Mouse (Mus musculus): ENCODE measurements around the gene Als2.
A peak's percentile ranks its signal among the peaks of the same experiment; 100 is the strongest.

Gene Als2

DNA sequence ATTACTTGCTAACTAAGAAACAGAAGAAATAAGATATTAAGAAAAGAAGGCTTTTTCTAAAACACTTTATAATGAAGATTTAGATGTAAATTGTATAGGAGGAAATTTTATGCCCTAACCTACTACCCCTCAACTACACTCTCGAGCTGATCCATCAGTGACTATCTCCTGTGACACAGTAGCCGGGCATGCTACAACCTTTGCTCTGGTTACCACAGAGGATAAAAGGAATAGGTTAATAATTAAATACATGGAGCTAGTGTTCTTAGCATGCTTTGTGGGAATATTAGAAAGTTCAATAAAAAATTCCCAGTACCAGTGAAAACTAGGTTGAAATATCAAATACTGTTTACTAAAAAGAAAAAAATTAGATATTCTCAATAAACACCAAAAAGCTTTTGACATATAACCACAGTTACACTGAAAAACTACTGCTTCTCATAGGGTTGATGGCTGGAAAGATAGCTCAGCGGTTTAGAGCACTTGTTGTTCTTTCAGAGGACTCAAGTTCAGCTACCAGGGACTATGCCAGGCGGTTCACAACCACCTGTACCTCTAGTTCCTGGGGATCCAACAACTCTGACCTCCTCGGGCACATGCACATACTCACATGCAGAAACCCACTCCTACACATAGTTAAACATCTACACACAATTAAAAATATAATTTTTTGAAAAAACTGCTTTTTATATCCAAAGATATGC, 24.8 kb downstream of the Als2 start:
- ATAC-seq (ENCODE audit: low TSS enrichment) = no peak

GRCm38 (mm10) chr1:59211651-59212050, 25.4 kb downstream of the Als2 start:
- ATAC-seq (ENCODE audit: low TSS enrichment) = no peak

GRCm38 (mm10) chr1:59208331-59208730, 28.7 kb downstream of the Als2 start:
- no peak for ATAC-seq (ENCODE audit: low TSS enrichment)

DNA sequence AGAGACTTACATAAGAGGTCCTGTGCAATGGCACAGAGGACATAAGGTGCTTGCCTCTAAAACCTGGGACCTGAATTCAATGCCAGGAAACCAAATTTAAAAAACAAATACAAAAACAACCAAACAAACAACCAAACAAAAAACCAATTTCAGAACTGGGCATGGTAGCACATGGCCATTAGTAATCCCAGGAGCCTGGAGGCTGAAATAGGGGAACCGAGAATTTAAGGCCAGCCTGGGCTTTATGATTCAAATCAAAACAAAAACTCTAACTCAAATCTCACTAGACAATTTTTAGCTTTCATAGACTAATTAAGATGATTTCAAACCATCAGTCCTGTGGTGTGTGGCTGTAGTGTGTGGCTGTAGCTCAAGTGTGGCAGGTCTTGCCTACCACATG, 32.5 kb downstream of the Als2 start:
- ATAC-seq (ENCODE audit: low TSS enrichment) = no peak

DNA sequence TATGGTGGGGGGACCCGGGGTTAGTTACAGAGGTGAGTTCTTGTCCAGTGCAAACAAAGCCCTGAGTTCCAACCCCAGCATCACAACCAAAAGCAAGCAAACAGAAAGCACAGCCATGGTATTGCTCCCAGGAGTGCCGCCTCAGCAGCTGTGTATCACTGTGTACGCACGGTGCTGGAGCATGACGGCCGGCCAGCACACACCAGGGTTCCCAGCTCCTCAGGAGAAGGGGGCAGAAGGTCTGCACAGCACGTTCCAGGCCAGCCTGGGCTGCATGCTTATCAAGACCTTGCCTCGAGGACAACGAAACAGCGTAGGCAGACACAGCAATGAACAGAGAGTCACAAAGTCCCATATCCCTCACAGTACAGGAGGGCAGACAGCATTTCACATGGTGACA, 34.7 kb downstream of the Als2 start:
- ATAC-seq (ENCODE audit: low TSS enrichment) = no peak

- ATAC-seq (ENCODE audit: low TSS enrichment) = no peak
Observed at GRCm38 (mm10) chr1:59201561-59201960, 35.5 kb downstream of the Als2 start.

DNA sequence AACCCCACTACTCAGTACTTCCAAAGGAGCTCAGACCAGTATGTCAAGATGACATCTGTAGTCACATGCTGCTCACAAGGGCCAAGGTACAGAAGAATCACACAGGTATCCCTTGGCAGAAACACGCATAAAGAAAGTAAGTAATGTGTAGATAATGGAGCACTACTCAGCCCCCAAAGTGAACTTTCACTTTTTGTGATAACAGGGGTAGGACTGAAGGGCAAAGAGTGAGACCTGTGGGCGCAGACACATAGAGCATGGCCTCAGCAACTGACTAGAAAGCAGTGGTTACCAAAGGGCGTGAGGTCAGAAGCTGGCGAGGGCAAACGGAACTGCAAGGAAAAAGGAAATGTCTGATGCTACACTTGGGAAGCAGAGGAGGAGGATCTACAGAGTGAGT, 36.1 kb downstream of the Als2 start:
- ATAC-seq (ENCODE audit: low TSS enrichment) = no peak

DNA sequence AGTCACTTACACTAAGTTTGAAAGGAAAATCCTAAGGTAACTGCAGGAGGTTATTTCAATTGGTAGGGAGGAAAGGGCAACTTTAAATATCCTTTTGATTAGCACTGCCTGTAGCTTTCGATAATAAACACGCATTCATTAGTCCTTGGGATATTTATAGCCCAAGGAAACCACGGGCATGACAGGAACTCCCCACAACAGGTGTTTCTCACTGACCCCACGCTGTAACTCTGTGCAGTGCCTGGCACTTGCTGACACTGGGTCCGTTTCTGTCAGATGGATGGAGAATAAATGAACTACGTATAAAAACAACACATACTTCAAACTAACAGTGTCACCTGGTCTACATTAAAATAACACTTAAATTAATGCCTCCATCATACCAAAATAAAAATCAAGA, 42.1 kb downstream of the Als2 start:
- no peak for ATAC-seq (ENCODE audit: low TSS enrichment)

DNA sequence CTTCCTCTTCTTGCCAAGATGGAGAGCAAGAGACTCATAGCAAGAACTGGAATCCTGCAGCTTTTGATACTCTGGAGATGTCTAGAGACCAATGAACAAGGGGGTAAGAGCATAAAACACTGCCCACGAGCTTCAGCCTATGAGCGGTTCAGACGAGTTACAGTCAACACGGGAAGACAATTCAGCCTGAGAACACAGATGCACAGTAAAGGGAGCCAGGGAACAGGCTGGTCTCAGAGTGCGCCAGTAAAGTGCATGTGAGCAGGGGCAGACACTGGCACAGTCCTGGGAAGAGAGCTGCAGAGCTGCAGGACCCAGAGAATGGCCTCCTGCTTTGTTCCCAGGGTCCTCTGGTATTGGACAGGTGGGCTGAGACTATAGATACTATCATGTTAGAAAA, 49.2 kb downstream of the Als2 start:
- no peak for ATAC-seq (ENCODE audit: low TSS enrichment)

DNA sequence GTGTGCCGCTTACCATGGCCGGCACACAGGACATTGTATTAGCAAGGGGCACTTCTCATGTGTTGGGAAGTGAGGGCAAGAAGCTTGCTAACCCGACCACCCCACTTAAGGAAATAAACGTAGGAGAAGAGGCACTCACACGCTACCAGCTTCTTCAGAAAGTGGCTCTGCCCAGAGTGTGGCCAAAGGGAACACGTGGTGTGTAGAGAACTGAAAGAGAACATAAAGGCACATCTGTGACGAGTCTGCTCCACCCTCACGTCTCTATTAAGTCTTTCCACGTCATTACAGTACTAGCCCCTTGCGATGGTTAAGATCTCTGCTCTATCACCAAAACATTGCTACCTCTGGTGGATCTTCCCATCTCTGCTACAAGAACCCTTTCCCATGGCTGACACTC, 50.7 kb downstream of the Als2 start:
- no peak for ATAC-seq (ENCODE audit: low TSS enrichment)

DNA sequence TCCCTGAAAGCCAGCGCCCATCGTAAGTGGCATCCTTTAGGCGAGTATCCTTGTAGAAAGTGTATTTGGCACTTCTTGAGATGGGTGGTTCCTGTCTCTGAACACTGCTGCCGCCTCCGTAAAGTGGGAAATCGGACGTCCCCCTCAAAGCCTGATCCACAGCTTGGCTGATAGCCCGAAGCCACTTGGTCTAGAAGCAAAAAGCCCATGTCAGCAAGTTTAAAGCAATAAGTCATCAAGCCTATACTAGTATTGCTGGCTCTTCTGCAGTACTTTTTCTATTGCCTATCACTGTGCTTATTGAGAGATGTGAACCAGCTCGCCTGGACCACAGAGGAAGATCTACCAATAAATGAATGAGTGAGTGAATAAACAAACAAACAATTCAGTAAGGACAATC, 51.6 kb downstream of the Als2 start:
- ATAC-seq (ENCODE audit: low TSS enrichment) = no peak

GRCm38 (mm10) chr1:59183045-59183444, 54.0 kb downstream of the Als2 start:
- no peak for ATAC-seq (ENCODE audit: low TSS enrichment)

DNA sequence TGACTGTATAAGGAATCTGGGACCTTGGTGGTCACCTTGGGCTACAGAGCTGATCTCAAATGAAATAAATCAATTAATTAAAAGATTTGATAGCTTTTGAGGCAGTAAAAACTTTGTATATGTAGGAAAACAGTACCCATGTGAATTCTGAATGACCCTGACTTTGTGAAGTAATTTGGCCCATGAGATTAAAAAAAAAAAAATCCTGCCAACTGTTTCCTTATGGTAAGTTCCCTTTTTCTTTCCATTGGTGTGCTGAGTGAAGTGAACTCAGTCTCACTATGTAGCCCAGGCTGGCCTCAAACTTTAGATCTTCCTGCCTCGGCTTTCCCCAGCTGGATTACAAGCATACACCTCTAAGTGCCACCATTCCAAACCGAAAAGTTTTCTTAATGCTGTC, 54.7 kb downstream of the Als2 start:
- ATAC-seq (ENCODE audit: low TSS enrichment) = no peak

DNA sequence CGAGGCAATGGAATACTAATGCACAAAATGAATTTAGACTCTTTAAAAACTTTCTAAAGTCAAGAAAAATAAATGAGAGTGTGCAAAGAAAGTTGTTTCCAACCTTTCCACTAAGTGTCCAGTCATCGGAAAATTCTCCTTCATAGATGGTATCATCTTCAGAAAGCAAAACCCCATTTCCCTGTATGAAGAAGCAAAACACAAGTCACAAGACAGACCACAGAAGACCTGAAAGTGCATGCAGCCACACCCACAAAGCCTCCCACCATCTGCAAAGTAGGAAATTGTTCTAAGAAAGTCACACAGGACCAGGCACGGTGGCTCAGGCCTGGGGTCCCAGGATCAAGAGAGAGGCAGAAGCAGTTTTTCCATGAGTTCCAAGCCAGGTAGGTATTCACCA, 57.0 kb downstream of the Als2 start:
- no peak for ATAC-seq (ENCODE audit: low TSS enrichment)

DNA sequence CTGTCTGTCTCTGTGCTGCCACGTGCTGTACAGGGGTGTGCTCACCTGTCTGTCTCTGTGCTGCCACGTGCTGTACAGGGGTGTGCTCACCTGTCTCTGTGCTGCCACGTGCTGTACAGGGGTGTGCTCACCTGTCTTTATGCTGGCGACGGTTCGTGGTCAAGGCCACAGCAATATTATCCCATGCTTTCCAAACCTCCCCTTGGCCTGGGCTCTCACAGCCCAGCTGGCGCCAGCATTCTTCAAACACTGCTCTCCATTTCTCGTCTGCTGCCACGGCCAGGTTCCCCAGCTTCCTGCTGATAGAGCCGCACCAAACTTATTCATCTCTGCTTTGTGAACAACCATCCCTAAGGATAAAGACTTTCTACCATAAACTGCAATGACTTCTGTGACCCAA, 58.6 kb downstream of the Als2 start:
- ATAC-seq (ENCODE audit: low TSS enrichment) = no peak

DNA sequence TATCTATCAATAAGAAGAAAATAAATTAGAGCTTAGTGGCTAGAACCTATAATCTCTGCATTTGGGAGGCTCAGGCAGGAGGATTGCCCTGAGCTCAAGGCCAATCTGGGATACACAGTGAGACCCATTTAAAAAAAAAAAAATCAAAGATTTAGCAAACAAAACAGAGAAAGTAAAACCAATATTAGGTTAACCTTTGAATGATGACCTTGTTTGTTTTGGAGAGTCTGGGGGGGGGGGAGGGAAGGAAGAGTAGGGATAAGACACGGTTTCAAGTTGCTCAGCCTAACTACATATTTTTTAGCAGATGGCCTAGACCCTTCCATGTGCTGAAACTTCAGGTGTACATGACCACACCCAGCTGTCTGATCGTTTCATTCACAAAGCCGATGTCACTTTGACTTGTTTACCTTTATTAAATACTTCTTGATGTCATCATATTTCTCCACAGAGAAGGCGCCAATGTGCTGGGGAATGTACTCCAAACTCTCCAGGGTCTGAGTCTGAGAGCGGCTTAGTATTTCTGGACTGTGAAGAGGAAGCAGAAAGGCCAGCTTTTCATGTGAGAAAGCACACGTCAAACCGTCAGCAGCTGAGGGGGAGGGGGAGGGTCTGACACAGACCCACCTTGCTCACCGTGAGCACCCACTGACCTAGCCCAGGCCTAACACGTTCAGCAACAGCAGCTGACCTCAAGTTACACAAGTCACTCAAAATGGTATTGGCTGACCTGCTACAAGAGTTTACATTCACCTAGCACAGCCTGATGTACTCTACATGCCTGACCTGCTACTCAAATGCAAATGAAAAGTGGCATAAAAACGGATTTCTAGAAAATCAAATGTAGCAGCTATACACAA, 62.3 kb downstream of the Als2 start:
- ATAC-seq (ENCODE audit: low TSS enrichment) = no peak

GRCm38 (mm10) chr1:59173023-59173422, 64.0 kb downstream of the Als2 start:
- no peak for ATAC-seq (ENCODE audit: low TSS enrichment)

GRCm38 (mm10) chr1:59171875-59172274, 65.2 kb downstream of the Als2 start:
- ATAC-seq (ENCODE audit: low TSS enrichment) = no peak

DNA sequence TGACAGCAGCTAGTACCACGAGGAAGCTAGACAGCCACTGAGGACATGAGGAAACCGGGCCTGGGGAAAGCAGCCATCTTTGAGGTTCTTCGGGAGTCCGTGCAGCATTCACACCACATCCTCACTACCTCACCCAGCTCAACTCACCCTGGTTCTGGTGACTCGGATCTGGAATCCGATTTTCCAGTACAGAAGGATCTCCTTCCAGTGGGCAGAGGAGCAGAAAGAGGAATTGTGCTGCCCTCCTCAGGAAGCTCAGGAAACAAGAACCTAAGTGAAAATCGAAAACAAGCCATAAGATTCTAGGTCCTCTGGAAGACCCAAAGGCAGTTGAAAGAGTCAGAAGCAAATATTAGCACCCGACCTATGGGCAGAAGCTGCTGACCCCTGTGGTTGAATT, 66.7 kb downstream of the Als2 start:
- peak; percentile 74 for ATAC-seq (ENCODE audit: low TSS enrichment)

GRCm38 (mm10) chr1:59169586-59169985, 67.4 kb downstream of the Als2 start:
- no peak for ATAC-seq (ENCODE audit: low TSS enrichment)

GRCm38 (mm10) chr1:59168556-59168955, 68.5 kb downstream of the Als2 start:
- ATAC-seq (ENCODE audit: low TSS enrichment) = no peak

DNA sequence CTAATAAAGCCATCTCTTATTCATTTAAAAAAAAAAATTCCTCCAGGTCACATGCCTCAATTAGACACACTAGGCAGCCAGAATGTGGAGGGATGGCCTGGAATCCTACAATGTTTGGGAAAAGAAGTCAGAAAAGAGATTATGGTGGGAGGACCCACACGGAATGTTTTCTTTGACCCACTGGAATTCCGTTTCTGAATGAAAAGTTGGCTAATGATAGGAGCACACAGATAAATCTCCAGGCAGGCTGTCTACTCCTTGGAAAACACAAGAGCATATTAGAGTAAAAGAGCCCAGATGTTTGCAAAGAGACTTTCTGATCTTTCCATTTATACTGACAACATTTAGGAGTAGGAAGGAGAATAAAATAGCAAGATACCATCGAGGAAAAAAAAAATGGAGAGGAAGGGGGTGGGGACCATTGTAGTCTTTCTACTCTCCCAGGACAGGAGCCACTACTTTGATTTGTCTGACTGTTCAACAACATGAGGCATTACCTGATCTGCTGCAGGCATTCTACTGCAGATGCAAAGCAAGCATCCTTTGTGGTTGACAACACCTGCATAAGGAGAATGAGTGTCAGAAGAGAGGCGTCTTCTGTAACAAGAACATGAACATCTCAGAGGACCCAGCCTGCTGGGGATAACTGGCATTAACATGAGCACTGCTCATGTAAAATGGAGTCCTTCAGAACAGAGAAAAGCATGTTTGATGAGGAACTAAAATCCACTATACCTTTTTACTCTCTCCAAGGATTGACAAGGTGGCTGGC, 69.2 kb downstream of the Als2 start:
- ATAC-seq (ENCODE audit: low TSS enrichment) = no peak
